Mouse (Mus musculus): ENCODE measurements around the gene Kctd6. TPM values are rescaled to one million over a fixed set of nuclear protein-coding genes. Genes with fewer than 3 reads are reported as not detected.

Kctd6 gene
- polyA plus RNA-seq, 1 experiment = 17.2 TPM

DNA sequence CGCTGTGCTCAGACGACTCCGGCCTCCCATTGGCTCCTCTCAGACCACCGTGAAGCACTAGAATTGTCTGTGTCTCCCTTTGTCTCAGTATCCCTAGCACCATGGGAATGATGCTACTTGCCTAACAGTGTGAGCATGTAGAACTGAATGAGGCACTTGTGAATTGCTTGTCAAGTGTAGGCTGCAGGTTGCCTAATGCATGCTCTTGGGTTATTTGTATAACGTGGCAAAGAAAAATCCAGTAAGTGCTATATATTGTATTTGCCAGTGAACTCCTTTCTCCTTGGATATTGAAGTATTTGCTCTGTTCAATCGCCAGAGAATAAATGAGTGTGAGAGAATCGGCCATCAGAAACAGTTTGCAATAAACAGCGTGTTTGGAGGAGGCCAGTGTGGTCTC is 32.9 kb downstream of the Kctd6 start:
- 88% methylated on average over 8 of the region's 8 CpGs for WGBS
- Histone ChIP-seq H3K4me3 (ENCODE audit: insufficient read depth, low read depth, low read length) (no peak overlapping the region), H3K27ac (ENCODE audit: insufficient read depth, low read depth, low read length) (no peak overlapping the region), H3K36me3 (ENCODE audit: control insufficient read depth, insufficient read depth, low read length) (no peaks in the 10 kb centered on the region), H3K4me1 (ENCODE audit: control insufficient read depth, insufficient read depth, low read length) (peaks cover 18% of the 10 kb centered on the region; the same call in 1 of the 2 replicates), H3K27me3 (replicated peaks; ENCODE audit: control insufficient read depth, insufficient read depth, low read length) (no peaks in the 10 kb centered on the region)
- no peak for DNase-seq
- TF ChIP-seq CTCF (conservative IDR thresholded peaks at IDR 0.05; ENCODE audit: insufficient read depth, insufficient read length, low read depth, low read length) (no peak), POLR2A (IDR thresholded peaks at IDR 0.05; ENCODE audit: low read depth, low read length) (no peak)

DNA sequence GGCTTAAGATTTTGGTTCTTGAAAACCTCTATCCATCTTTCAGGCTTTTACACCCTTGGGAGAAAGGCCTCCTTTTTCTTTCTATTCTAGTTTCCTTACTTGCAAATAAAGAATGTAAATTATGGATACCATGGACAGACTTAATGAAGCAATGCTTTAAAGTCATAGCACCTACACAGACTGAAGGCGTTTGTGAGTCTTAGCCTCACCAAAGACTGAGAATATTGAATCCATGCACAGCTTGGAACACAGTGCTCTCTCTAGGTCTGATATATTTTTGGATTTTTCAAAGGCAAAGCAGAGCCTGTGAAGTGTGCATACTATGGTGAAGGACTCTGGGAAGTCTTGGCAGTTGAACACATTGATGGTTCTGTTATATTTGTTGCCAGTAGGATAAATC is 35.3 kb downstream of the Kctd6 start:
- no peak for DNase-seq
- H3K4me3 ChIP-seq (ENCODE audit: insufficient read depth, low read depth, low read length) = no peak overlapping the region
- no peaks in the 10 kb centered on the region for H3K27me3 ChIP-seq (replicated peaks; ENCODE audit: control insufficient read depth, insufficient read depth, low read length)
- H3K27ac ChIP-seq (ENCODE audit: insufficient read depth, low read depth, low read length) = no peak overlapping the region
- WGBS = 88% methylated on average over 1 of the region's 1 CpGs
- peaks cover 3% of the 10 kb centered on the region; the same call in 1 of the 2 replicates for H3K4me1 ChIP-seq (ENCODE audit: control insufficient read depth, insufficient read depth, low read length)
- TF ChIP-seq CTCF (conservative IDR thresholded peaks at IDR 0.05; ENCODE audit: insufficient read depth, insufficient read length, low read depth, low read length) = no peak
- no peak for TF ChIP-seq POLR2A (IDR thresholded peaks at IDR 0.05; ENCODE audit: low read depth, low read length)
- H3K36me3 ChIP-seq (ENCODE audit: control insufficient read depth, insufficient read depth, low read length) = no peaks in the 10 kb centered on the region

DNA sequence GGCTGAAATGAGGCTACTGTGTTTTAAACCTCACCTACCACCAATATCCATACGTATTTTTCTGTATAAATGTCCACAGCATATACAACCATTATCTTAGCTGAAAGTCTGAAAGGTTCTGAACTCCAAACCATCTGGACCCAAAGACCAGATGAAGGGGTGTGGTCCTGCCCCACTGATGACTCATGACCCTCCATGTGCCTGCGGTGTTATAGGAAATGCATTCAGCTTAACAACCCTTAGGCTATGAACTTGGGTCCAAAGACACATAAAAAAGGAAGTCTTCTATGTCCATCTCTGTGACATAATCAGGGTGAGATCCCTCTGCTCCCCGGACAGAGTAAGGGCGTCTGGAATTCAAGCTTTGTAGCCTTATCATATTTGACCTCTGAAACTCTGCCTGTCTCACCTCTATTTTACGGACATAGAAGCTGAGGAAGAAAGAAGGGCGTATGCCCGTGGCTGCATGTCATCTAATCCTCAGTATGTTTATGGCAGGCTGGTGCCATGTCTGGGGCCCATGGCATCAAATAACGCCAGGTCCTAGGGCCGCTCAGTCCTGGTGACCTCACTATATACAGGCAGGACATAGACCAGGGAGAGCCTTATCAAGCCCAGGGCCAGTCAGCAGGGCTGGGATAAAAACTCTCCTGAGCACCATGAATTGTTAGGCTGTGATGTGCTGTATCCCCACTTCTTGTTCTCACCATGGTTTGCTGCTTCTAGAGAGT is 36.4 kb downstream of the Kctd6 start:
- Histone ChIP-seq H3K27me3 (replicated peaks; ENCODE audit: control insufficient read depth, insufficient read depth, low read length) (no peaks in the 10 kb centered on the region), H3K27ac (ENCODE audit: insufficient read depth, low read depth, low read length) (no peak overlapping the region), H3K36me3 (ENCODE audit: control insufficient read depth, insufficient read depth, low read length) (no peaks in the 10 kb centered on the region), H3K4me1 (ENCODE audit: control insufficient read depth, insufficient read depth, low read length) (no peaks in the 10 kb centered on the region), H3K4me3 (ENCODE audit: insufficient read depth, low read depth, low read length) (no peak overlapping the region)
- no peak for DNase-seq
- TF ChIP-seq CTCF (conservative IDR thresholded peaks at IDR 0.05; ENCODE audit: insufficient read depth, insufficient read length, low read depth, low read length) = no peak
- no peak for TF ChIP-seq POLR2A (IDR thresholded peaks at IDR 0.05; ENCODE audit: low read depth, low read length)
- WGBS = 84% methylated on average over 9 of the region's 9 CpGs

DNA sequence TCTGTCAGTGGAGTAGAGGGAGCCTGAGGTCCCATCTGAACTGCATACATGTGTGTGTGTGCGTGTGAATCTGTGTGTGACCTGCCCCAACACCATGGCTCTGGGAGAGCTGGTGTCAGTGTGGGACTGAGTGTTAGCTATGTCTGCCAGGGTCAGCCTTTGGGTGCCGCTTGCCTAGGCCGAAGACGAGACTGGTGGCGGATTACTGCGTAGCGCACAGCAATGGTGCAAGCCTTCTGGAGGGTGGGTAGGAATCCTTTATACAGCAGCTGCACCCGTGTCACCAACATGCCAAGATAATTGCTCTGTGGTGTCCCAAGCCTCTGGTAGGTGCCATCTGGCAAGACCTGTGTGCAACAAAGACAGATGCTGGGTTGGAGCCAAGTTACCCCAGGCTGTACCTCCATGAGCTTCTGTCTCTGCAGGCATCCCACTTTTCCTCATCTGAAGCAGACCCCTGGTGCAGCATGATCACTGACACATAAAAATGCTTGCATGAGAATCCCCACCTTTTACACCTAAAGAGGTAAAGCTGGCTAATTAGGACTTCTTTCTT is 37.5 kb downstream of the Kctd6 start:
- Histone ChIP-seq H3K27me3 (replicated peaks; ENCODE audit: control insufficient read depth, insufficient read depth, low read length) (no peaks in the 10 kb centered on the region), H3K4me1 (ENCODE audit: control insufficient read depth, insufficient read depth, low read length) (no peaks in the 10 kb centered on the region), H3K4me3 (ENCODE audit: insufficient read depth, low read depth, low read length) (no peak overlapping the region), H3K27ac (ENCODE audit: insufficient read depth, low read depth, low read length) (no peak overlapping the region), H3K36me3 (ENCODE audit: control insufficient read depth, insufficient read depth, low read length) (no peaks in the 10 kb centered on the region)
- no peak for DNase-seq
- WGBS = 94% methylated on average over 8 of the region's 8 CpGs
- TF ChIP-seq POLR2A (IDR thresholded peaks at IDR 0.05; ENCODE audit: low read depth, low read length) (no peak), CTCF (conservative IDR thresholded peaks at IDR 0.05; ENCODE audit: insufficient read depth, insufficient read length, low read depth, low read length) (no peak)

DNA sequence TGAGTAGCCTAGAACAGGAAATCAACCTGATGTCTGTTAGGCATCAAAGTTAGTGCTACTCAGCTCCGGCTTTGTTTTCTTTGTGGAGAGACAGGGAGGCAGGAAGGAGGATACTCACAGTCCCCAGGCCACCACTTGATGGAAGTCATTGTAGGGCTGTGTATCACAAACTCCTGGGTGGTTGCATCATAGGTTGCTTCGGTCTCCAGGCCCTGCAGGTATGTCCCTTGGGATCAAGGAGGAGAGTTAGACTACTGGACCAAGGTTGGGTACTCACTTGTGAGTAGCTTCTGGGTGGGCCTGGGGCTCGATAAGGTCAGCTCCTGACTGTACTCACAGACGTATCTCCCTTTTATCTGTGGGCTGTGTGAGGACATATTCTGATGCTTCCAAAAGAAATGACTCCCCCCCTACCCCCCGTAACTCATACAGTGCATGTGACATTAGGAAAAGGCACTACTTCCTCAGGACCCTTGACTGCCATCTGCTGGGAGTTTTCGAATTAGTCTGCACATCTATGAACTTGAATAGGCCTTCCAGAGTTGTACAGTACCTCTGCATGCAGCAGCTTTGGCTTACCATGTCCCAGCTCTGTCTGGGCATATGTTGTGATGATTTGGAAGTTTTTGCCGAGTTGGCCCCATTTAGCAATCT is 41.3 kb downstream of the Kctd6 start:
- DNase-seq = peak; percentile 78
- Histone ChIP-seq H3K27me3 (replicated peaks; ENCODE audit: control insufficient read depth, insufficient read depth, low read length) (no peaks in the 10 kb centered on the region), H3K27ac (ENCODE audit: insufficient read depth, low read depth, low read length) (no peak overlapping the region), H3K4me1 (ENCODE audit: control insufficient read depth, insufficient read depth, low read length) (peaks cover 18% of the 10 kb centered on the region), H3K36me3 (ENCODE audit: control insufficient read depth, insufficient read depth, low read length) (no peaks in the 10 kb centered on the region), H3K4me3 (ENCODE audit: insufficient read depth, low read depth, low read length) (no peak overlapping the region)
- TF ChIP-seq CTCF (conservative IDR thresholded peaks at IDR 0.05; ENCODE audit: insufficient read depth, insufficient read length, low read depth, low read length) (peak; percentile 45), POLR2A (IDR thresholded peaks at IDR 0.05; ENCODE audit: low read depth, low read length) (no peak)
- 62% methylated on average over 7 of the region's 7 CpGs for WGBS

DNA sequence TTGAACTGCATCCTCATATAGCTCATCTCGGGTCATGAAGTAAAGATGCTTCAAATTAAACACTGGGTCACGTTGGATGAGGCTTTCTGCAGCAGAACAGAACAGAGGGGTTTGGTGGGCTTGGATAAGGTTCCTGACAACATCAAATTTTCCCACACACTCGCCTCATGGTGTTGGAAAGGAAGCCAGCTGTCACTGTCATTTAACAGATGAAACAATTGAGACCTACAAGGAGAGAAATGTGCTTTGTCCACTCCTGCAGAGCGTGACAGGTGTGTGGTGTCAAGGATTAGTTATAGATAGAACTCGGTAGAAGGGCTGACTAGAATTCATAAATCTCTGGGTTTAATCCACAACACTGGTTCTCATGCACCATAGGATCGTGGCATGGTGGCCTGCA is 42.1 kb downstream of the Kctd6 start:
- TF ChIP-seq POLR2A (IDR thresholded peaks at IDR 0.05; ENCODE audit: low read depth, low read length) = no peak
- no peak for TF ChIP-seq CTCF (conservative IDR thresholded peaks at IDR 0.05; ENCODE audit: insufficient read depth, insufficient read length, low read depth, low read length)
- H3K27ac ChIP-seq (ENCODE audit: insufficient read depth, low read depth, low read length) = no peak overlapping the region
- DNase-seq = no peak
- H3K4me3 ChIP-seq (ENCODE audit: insufficient read depth, low read depth, low read length) = no peak overlapping the region
- no peaks in the 10 kb centered on the region for H3K27me3 ChIP-seq (replicated peaks; ENCODE audit: control insufficient read depth, insufficient read depth, low read length)
- peaks cover 18% of the 10 kb centered on the region for H3K4me1 ChIP-seq (ENCODE audit: control insufficient read depth, insufficient read depth, low read length)
- WGBS = 74% methylated on average over 6 of the region's 6 CpGs
- H3K36me3 ChIP-seq (ENCODE audit: control insufficient read depth, insufficient read depth, low read length) = no peaks in the 10 kb centered on the region

DNA sequence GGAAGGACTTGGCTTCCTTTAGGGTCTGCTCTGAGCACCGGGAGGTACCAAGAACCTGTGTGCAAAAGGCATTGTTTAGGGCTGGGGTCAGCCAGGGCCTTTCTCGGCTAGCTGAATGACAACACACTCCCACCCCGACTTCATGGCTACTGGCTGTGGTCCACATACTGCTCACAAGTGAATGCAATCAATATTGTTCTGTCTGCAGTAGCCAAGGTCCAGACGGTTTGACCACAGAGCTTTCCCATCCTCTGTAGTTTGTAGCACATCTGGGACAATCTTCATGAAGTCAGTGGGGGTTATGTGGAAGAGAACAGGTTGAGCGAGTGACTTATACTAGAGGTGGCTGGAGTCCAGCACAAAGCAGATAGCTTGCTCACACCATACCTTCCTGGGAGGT is 42.9 kb downstream of the Kctd6 start:
- no peaks in the 10 kb centered on the region for H3K36me3 ChIP-seq (ENCODE audit: control insufficient read depth, insufficient read depth, low read length)
- no peak overlapping the region; the same call in 1 of the 2 replicates for H3K4me3 ChIP-seq (ENCODE audit: insufficient read depth, low read depth, low read length)
- peaks cover 18% of the 10 kb centered on the region for H3K4me1 ChIP-seq (ENCODE audit: control insufficient read depth, insufficient read depth, low read length)
- no peak for TF ChIP-seq POLR2A (IDR thresholded peaks at IDR 0.05; ENCODE audit: low read depth, low read length)
- no peak for TF ChIP-seq CTCF (conservative IDR thresholded peaks at IDR 0.05; ENCODE audit: insufficient read depth, insufficient read length, low read depth, low read length)
- WGBS = 46% methylated on average over 5 of the region's 5 CpGs
- no peak overlapping the region for H3K27ac ChIP-seq (ENCODE audit: insufficient read depth, low read depth, low read length)
- no peaks in the 10 kb centered on the region for H3K27me3 ChIP-seq (replicated peaks; ENCODE audit: control insufficient read depth, insufficient read depth, low read length)
- DNase-seq = no peak

All from kidney, adult 2 months (tissue).